Mouse (Mus musculus) heart, embryonic 13.5 days (tissue): ENCODE data around the gene Rps18. TPM values are rescaled to one million over a fixed set of nuclear protein-coding genes. Genes with fewer than 3 reads are reported as not detected.

Experiments used
- ATAC-seq: fragments of 200-750 bp; cut with Nextera tagmentation; 2 replicates; pipeline ENCODE4 v1.8.0; 2017; ENCODE audit warnings: moderate TSS enrichment; ENCODE audit not compliant: insufficient number of reproducible peaks, low FRiP score, low TSS enrichment; ENCODE audit errors: extremely low read depth
- H3K27ac ChIP-seq: fragments of 300-500 bp; sonication (generic); replicated peaks from 2 replicates; pipeline ENCODE4 v1.5.1; 2015; ENCODE audit warnings: moderate library complexity, mild to moderate bottlenecking, inconsistent platforms
- H3K27me3 ChIP-seq: fragments of 300-500 bp; sonication (generic); replicated peaks from 2 replicates; pipeline ENCODE4 v1.6.1; 2015; ENCODE audit warnings: mild to moderate bottlenecking, inconsistent platforms
- H3K36me3 ChIP-seq: fragments of 300-500 bp; sonication (generic); 2 replicates; pipeline ENCODE4 v1.6.1; 2015; ENCODE audit warnings: mild to moderate bottlenecking, inconsistent platforms
- H3K4me1 ChIP-seq: fragments of 300-500 bp; sonication (generic); 2 replicates; pipeline ENCODE4 v1.6.1; 2015; ENCODE audit warnings: inconsistent platforms
- H3K4me2 ChIP-seq: fragments of 300-500 bp; sonication (generic); 2 replicates; pipeline ENCODE4 v1.6.1; 2015; ENCODE audit warnings: inconsistent platforms, mild to moderate bottlenecking, moderate library complexity
- H3K4me3 ChIP-seq: fragments of 300-500 bp; sonication (generic); 2 replicates; pipeline ENCODE4 v1.5.1; 2015; ENCODE audit warnings: moderate library complexity, mild to moderate bottlenecking, inconsistent platforms
- H3K9ac ChIP-seq: fragments of 300-500 bp; sonication (generic); 2 replicates; pipeline ENCODE4 v1.6.1; 2015; ENCODE audit warnings: inconsistent platforms, mild to moderate bottlenecking, moderate library complexity
- H3K9me3 ChIP-seq: fragments of 300-500 bp; sonication (generic); 2 replicates; pipeline ENCODE4 v1.6.1; 2016; ENCODE audit warnings: inconsistent platforms
- WGBS: fragments of 180-500 bp; shearing (Covaris S2); methylation state at CpG from one replicate; pipeline ENCODE4 v1.1.7; 2015; ENCODE audit warnings: mixed read lengths; 5-methylcytosine and 5-hydroxymethylcytosine counted together
- polyA plus RNA-seq: library from polyadenylated mRNA; unstranded; fragments of >200 nt; fragmentation: Nextera tagmentation; extraction: Ambion mirVana; gene quantifications from 2 replicates; pipeline ENCODE4 v1.2.1, GENCODE M21; 2015

Gene Rps18
- polyA plus RNA-seq, 1 experiment from 2014 or later, result 923 TPM

DNA sequence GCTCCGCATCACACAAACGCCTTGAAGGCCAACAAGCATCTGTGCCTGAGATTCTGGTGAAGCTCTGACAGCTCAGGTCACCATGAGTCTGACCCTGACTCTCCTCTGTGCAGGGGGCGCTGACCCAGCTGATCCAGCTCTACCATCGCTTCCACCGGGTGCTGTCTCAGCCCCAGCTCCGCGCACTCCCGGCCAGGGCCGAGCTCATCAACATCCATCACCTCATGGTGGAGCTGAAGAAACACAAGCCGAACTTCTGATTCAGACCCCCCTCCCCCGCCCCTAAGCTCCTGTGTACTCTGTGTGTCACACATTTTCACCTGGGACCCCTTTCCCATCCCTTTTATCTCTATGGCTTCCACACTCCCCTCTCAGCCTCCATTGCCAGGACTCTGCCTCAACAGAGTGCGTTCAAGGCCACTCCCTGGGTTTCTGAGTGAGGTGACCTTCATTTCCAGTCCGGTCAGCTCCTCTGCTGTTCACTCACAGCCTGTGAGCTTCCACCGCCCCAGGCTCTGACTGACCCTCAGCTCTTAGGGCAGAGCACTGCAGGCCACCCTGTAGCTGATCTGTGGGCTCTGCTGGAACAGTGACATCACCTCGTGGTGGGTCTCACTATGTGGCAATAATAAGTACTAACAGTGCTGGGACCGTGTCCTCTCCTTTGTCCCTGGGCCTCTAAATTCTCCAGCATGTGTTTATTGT lies 10.2 kb upstream of the Rps18 start:
- H3K4me1 ChIP-seq, result no peaks in the 10 kb centered on the region
- no peak overlapping the region for H3K9ac ChIP-seq
- H3K4me2 ChIP-seq, result no peak overlapping the region
- H3K27me3 ChIP-seq, result peaks cover 3% of the 10 kb centered on the region; the same call in 1 of the 2 replicates
- ATAC-seq, result no peak
- no peaks in the 10 kb centered on the region for H3K9me3 ChIP-seq
- peaks cover 54% of the 10 kb centered on the region for H3K36me3 ChIP-seq
- no peak overlapping the region for H3K27ac ChIP-seq
- WGBS, result 84% methylated on average over 16 of the region's 16 CpGs
- no peak overlapping the region for H3K4me3 ChIP-seq

DNA sequence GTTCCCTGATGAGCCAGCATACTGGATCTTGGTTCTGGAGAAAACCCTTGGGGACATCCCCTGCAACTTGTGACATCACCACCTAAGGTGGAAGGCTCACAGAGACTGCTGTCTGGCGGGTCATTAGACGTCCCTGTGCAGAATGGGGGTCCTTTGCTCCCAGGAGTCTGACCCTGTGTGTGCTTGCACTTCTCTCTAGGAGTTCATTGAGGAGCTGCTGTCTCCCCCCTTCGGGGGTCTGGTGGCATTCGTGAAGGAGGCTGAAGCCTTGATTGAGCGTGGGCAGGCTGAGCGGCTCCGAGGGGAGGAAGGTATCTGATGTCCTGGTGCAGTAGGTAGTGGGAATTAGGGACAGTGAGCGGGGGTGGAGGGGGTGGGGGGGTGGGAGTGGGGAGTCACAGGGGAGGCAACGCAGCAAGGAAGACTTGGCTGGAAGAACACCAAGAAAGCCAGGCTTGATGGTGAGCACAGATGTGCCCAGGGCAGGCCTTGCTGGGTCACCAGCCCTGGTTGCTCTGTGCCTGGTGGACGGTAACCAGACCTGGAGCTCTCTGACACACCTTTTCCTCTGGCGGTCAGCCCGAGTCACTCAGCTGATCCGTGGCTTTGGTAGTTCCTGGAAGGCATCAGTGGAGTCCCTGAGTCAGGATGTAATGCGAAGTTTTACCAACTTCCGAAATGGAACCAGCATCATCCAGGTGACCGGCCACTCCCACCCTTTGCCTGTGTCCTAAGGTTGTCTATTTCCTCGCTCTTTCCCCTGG lies 9.5 kb upstream of the Rps18 start:
- no peaks in the 10 kb centered on the region for H3K4me1 ChIP-seq
- no peak overlapping the region for H3K27ac ChIP-seq
- peaks cover 61% of the 10 kb centered on the region for H3K36me3 ChIP-seq
- WGBS, result 90% methylated on average over 16 of the region's 17 CpGs
- H3K4me3 ChIP-seq, result no peak overlapping the region
- no peak overlapping the region for H3K9ac ChIP-seq
- no peaks in the 10 kb centered on the region for H3K9me3 ChIP-seq
- no peaks in the 10 kb centered on the region for H3K27me3 ChIP-seq
- no peak for ATAC-seq
- no peak overlapping the region for H3K4me2 ChIP-seq

DNA sequence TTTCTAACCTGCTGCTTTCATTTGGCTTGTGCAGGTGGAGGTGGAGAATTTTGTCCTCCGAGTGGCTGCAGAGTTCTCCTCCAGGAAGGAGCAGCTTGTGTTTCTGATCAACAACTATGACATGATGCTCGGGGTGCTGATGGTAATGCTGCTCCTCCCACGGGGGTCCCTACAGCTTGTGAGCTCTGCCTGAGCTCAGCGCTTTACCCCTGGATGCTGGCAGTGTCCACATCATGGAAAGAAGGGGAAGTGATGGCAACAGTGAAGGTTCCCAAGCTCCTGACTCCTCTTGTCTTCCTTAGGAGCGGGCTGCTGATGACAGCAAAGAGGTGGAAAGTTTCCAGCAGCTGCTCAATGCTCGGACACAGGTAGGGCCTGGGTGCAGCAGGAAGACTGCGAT lies 7.1 kb upstream of the Rps18 start:
- H3K4me1 ChIP-seq, result no peaks in the 10 kb centered on the region
- no peak overlapping the region for H3K27ac ChIP-seq
- H3K9me3 ChIP-seq, result no peaks in the 10 kb centered on the region
- WGBS, result 83% methylated on average over 7 of the region's 7 CpGs
- H3K4me2 ChIP-seq, result no peak overlapping the region
- H3K4me3 ChIP-seq, result no peak overlapping the region
- H3K9ac ChIP-seq, result no peak overlapping the region
- no peaks in the 10 kb centered on the region for H3K27me3 ChIP-seq
- peaks cover 85% of the 10 kb centered on the region for H3K36me3 ChIP-seq
- ATAC-seq, result no peak

DNA sequence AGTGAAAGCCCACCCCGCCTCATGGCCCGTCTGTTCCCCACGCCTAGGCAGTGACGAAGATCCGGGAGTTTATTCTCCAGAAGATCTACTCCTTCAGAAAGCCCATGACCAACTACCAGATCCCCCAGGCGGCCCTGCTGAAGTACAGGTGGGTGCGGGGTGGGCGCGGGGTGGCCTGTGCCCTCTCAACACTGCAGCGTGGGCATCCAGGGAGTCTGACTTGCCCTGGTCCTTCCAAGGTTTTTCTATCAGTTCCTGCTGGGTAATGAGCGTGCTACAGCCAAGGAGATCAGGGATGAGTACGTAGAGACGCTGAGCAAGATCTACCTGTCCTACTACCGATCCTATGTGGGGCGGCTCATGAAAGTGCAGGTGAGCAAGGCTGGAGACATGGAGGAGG lies 4.1 kb upstream of the Rps18 start:
- Histone ChIP-seq H3K27me3 (no peaks in the 10 kb centered on the region), H3K9me3 (no peaks in the 10 kb centered on the region), H3K4me1 (peaks cover 6% of the 10 kb centered on the region), H3K36me3 (peaks cover 66% of the 10 kb centered on the region), H3K4me2 (no peak overlapping the region), H3K9ac (no peak overlapping the region), H3K27ac (no peak overlapping the region), H3K4me3 (no peak overlapping the region)
- no peak for ATAC-seq
- WGBS, result 89% methylated on average over 15 of the region's 15 CpGs

DNA sequence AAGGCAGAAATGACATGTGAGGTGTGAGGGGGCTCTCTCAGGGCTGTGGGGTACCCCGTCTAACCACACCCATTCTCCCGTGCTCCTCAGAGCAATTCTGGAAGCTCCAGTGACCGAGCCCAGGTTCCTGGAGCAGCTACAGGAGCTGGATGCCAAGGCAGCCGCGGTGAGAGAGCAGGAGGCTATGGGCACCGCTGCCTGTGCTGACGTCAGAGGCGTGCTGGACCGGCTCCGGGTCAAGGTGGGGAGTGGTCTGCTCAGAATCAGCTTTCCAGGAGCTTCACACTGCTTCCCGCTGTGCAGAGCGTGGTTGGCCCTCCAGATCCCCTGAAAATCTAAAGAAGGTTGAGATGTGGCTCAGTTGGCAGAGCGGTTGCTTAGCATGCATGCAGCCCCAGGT lies 3.3 kb upstream of the Rps18 start:
- Histone ChIP-seq H3K4me2 (no peak overlapping the region), H3K4me1 (peaks cover 13% of the 10 kb centered on the region), H3K9me3 (no peaks in the 10 kb centered on the region), H3K9ac (no peak overlapping the region), H3K36me3 (peaks cover 69% of the 10 kb centered on the region), H3K27me3 (no peaks in the 10 kb centered on the region), H3K4me3 (no peak overlapping the region), H3K27ac (no peak overlapping the region)
- WGBS, result 92% methylated on average over 13 of the region's 13 CpGs
- ATAC-seq, result no peak

DNA sequence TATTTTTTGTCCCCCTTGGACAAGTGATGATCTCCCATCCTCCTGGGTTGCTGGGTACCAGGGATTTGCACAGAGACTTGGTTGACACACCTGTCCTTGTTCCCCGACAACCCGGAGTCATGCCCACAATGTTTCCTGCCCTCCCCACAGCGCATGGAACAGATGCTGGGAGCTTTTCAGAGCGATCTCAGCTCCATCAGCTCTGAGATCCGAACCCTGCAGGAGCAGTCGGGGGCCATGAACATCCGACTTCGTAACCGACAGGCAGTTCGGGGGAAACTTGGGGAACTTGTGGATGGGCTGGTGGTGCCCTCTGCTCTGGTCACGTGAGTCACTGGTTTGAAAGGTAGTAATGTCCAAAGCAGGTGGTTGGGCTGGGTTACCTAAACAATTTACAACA lies 2.6 kb upstream of the Rps18 start:
- Histone ChIP-seq H3K27ac (no peak overlapping the region), H3K36me3 (peaks cover 69% of the 10 kb centered on the region), H3K9me3 (no peaks in the 10 kb centered on the region), H3K9ac (no peak overlapping the region), H3K27me3 (no peaks in the 10 kb centered on the region), H3K4me3 (no peak overlapping the region), H3K4me2 (no peak overlapping the region), H3K4me1 (peaks cover 20% of the 10 kb centered on the region)
- no peak for ATAC-seq
- 90% methylated on average over 11 of the region's 11 CpGs for WGBS

DNA sequence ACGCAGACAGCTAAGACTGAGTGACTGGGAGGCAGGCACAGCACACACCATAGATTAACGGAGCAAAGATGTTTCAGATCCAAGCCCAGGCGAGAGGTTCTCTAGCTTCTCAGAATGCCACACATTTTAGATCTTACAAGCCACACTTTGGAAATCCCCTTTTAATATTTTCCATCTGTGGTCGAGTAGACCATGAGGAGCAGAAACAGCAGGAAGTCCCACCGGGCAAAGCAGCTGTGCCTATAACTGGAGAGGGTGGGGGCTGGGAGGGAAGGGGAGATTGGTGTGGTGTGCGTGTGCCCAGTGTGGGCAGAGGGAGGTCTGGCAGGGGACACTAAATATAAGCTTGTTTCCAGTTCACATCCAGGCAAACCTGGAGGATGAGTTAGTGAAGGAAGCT lies 1.7 kb upstream of the Rps18 start:
- WGBS, result 86% methylated on average over 6 of the region's 6 CpGs
- no peak overlapping the region for H3K9ac ChIP-seq
- H3K27me3 ChIP-seq, result no peaks in the 10 kb centered on the region
- no peak overlapping the region for H3K4me3 ChIP-seq
- ATAC-seq, result no peak
- H3K4me1 ChIP-seq, result peaks cover 30% of the 10 kb centered on the region
- no peak overlapping the region for H3K27ac ChIP-seq
- no peak overlapping the region for H3K4me2 ChIP-seq
- no peaks in the 10 kb centered on the region for H3K9me3 ChIP-seq
- peaks cover 69% of the 10 kb centered on the region for H3K36me3 ChIP-seq

DNA sequence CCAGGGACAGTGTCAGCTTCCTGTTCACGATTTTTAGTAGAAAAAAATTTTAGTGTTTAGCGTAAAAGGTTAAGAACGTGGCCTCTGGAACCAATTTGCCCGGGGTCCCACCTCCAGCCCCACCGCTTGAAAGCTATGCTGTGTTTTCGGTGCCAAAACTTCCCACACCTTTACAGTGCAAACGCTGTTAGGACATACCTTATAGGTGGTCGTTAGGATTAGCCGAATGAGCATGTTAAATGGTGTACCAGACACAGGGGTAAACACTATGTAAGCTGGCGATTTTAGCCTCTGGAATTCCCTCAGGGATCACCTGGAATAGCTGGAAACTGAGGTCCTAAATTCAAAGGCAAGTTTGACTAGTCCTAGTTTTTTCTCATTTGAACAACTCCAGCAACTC lies 535 bp upstream of the Rps18 start:
- Histone ChIP-seq H3K4me1 (peaks cover 40% of the 10 kb centered on the region), H3K27me3 (no peaks in the 10 kb centered on the region), H3K9ac (peak overlapping the region; percentile 91), H3K9me3 (no peaks in the 10 kb centered on the region), H3K36me3 (peaks cover 67% of the 10 kb centered on the region), H3K4me3 (peak overlapping the region; percentile 76), H3K27ac (peak overlapping the region; percentile 91), H3K4me2 (peak overlapping the region; percentile 91)
- 10% methylated on average over 10 of the region's 10 CpGs for WGBS
- ATAC-seq, result no peak

DNA sequence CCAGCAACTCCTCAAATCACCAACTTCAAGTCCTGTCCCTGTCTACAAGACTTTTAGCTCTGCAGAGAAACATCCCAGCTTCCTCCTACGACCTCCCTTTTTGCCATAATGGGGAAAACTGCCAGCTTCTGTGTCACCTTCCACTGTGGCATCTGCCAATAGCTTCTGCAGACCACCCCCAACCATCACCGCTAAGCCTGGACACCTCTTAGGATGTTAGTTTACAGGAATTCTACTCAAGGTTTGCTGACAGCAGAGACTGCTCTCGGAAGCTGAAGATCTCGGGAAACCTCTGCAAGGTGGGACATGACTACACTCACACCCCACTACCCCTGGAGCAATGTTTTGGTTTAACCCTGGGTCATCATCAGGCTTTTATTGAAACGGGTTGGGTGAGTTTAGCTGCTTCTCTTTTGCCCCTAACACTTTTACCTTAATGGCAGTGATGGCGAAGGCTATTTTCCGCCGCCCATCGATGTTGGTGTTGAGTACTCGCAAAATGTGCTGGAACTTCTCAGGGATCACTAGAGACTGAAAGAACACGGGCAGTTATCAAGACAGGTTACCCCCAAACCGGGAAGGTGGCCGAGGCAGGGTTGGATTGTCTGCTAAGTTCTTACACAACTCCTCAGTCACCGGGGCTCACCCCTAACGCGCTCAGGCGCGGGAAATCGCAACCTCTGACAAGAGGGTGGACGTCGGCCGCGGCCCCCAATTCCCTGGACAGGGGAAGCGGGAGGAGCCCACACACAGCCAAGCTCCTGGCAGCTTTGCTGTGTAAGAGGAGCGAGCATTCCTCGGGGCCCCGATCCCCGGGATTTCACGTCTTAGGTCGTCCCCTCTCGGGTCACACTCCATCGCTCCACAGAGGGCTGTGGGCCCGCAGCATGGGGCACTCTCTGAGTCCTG lies 901 bp downstream of the Rps18 start:
- peak overlapping the region; percentile 93 for H3K9ac ChIP-seq
- no peaks in the 10 kb centered on the region for H3K27me3 ChIP-seq
- peaks cover 57% of the 10 kb centered on the region for H3K36me3 ChIP-seq
- WGBS, result 1% methylated on average over 33 of the region's 33 CpGs
- peaks cover 54% of the 10 kb centered on the region for H3K4me1 ChIP-seq
- H3K4me2 ChIP-seq, result peak overlapping the region; percentile 99
- no peak; the same call in 1 of the 2 replicates for ATAC-seq
- H3K27ac ChIP-seq, result peak overlapping the region; percentile 92
- no peaks in the 10 kb centered on the region for H3K9me3 ChIP-seq
- peak overlapping the region; percentile 76 for H3K4me3 ChIP-seq

DNA sequence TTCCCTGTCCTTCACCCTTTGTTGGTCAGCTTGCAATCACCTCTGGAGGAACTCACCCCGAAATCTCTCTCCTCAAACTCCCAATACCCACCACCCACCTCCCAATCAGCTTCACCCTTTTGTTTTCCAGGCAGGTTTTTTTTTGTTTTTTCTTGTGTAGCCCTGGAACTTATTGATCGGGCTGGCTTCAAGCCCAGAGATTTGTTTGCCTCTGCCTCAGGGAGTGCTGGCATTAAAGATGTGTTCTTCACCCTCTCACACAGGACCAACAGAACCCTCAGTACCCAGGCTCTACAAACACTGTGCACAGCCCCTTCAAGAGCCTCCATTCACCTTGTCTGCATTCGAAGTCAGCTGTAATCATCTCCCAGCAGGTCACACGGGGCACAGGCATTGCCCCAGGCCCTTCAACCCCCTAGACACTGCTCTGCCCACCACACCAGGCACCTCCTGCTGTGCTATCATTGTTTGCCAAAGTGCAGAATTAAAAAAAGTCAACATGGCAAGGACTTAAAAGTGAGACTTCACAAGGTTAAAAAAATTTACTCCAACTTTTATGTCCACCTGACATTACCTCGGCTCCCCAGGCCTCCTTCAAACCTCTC lies 1.7 kb downstream of the Rps18 start:
- H3K27ac ChIP-seq, result peak overlapping the region; percentile 92
- peaks cover 57% of the 10 kb centered on the region for H3K36me3 ChIP-seq
- H3K9ac ChIP-seq, result peak overlapping the region; percentile 93
- H3K4me1 ChIP-seq, result peaks cover 60% of the 10 kb centered on the region
- H3K9me3 ChIP-seq, result no peaks in the 10 kb centered on the region
- no peak for ATAC-seq
- WGBS, result 39% methylated on average over 5 of the region's 5 CpGs
- H3K4me3 ChIP-seq, result peak overlapping the region; percentile 76
- peak overlapping the region; percentile 99 for H3K4me2 ChIP-seq
- no peaks in the 10 kb centered on the region for H3K27me3 ChIP-seq

DNA sequence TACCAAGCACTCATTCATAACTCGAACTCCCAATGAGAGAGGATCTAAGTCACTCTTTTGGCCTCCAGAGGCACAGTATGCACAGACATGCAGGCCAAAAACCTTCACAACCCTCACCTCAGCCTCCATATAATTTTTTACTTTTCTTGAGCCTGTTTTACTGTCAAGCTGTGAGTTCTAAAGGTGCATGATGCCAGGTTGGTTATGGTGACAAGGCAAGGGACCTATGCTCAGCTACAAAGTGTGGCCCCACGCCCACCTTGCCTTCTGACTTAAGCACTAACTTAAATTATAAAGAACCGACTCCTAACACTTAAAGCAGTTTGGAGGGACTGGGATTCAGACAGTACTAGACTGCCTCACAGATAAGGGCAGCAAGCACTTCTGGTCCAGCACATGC lies 2.5 kb downstream of the Rps18 start:
- peak overlapping the region; percentile 76 for H3K4me3 ChIP-seq
- peak overlapping the region; percentile 93 for H3K9ac ChIP-seq
- no peak overlapping the region for H3K27ac ChIP-seq
- H3K27me3 ChIP-seq, result no peaks in the 10 kb centered on the region
- peaks cover 60% of the 10 kb centered on the region for H3K4me1 ChIP-seq
- ATAC-seq, result no peak
- H3K9me3 ChIP-seq, result no peaks in the 10 kb centered on the region
- peak overlapping the region; percentile 99 for H3K4me2 ChIP-seq
- peaks cover 57% of the 10 kb centered on the region for H3K36me3 ChIP-seq
- 75% methylated on average over 3 of the region's 3 CpGs for WGBS
